Mouse (Mus musculus): Measurements from ENCODE around the gene Mrpl42. TPM values are rescaled to one million over a fixed set of nuclear protein-coding genes. Genes with fewer than 3 reads are reported as not detected.
A peak's percentile ranks its signal among the peaks of the same experiment; 100 is the strongest.

Gene Mrpl42
- total RNA-seq, 2 experiments from 2014 or later = 77.2 to 77.9 TPM

DNA sequence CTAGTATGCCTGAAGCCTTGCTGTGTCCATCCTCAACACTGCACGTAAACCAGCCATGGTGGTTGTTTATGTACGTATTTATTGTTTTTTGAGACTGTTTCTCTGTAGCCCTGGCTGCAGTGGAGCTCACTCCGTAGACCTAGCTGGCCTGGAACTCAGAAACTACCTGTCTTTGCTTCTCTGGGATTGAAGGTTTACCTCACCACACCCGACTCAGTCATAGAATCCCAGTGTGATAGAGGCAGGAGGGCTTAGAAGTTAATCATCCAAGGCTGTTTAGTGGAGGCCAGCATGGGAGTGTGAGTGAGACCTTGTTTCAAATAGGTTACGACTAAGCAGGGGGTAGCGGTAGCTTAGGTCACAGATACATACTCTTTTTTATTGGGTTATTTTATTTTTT, 15.9 kb upstream of the Mrpl42 start:
- DNase-seq (ENCODE audit: extremely low spot score in 1 of 2, low spot score in 1 of 2) = no peak

DNA sequence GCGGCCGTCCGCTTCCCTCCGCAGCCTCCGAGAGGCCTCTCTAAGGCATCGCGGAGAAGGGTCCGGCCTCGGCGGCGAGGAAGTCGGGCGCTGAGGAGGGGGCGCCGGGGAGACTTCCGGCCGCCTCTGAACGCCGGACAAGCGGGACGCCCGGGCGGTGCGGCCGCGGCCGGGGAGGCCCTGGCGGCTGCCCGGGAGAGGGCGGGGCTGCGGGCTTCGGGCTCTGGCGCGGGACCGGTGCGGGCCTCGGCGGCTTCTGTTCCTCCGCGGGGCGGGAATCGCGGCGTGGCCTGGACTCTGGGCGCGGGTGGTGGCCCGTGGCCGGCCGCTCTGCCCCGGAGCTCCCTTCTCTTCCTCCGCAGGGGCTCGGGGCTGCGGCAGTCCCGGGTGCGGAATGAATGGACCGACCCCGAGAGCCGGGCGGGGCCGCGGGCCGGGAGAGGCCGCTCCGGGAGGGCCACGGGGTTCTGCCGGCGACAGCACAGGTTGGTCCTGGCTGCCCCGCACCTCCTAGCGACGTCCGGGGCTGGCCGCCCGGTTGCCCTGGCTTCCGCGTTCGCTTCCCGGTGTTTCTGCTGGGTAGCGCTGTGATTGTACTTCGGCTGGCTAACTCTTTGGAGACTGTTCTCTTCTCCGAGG, 13.7 kb upstream of the Mrpl42 start:
- DNase-seq (ENCODE audit: extremely low spot score in 1 of 2, low spot score in 1 of 2) = peak in 1 of 2 experiments; percentile 16

DNA sequence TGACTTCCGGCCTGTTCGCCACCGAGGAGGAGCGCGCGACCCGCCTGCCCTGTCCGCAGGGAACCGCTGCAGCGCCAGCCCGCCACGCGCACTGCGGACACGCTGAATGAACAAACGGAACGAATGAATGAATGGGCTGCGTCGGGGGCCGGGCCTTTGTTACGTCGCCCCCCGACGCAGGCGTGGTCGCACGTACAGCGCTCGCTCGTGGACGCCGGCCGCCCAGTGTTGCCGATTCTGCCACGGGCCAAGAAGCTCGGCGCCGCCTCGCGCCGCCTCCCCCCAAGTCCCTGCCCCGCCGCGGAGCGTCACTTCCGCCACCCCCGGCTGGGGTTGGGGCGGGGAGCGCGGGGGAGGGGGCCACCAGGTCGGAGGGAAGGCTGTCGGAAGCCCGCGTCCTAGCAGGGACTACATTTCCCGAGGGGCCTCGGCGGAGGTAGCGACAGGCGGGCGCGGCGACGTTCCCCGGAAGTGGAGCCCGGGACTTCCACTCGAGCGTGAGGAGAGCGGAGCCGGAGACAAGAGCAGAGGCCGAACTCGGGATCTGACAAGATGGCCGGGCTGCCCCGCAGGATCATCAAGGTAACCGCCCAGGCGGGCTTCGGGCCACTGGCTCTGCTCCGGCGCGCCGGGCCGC, 13.0 kb upstream of the Mrpl42 start, which contains the start of gene Ube2n:
TSS of gene Ube2n (plus strand) at position 490 of the 637 bp plus-strand sequence.
- DNase-seq (ENCODE audit: extremely low spot score in 1 of 2, low spot score in 1 of 2) = peak; percentile 90 to 94

DNA sequence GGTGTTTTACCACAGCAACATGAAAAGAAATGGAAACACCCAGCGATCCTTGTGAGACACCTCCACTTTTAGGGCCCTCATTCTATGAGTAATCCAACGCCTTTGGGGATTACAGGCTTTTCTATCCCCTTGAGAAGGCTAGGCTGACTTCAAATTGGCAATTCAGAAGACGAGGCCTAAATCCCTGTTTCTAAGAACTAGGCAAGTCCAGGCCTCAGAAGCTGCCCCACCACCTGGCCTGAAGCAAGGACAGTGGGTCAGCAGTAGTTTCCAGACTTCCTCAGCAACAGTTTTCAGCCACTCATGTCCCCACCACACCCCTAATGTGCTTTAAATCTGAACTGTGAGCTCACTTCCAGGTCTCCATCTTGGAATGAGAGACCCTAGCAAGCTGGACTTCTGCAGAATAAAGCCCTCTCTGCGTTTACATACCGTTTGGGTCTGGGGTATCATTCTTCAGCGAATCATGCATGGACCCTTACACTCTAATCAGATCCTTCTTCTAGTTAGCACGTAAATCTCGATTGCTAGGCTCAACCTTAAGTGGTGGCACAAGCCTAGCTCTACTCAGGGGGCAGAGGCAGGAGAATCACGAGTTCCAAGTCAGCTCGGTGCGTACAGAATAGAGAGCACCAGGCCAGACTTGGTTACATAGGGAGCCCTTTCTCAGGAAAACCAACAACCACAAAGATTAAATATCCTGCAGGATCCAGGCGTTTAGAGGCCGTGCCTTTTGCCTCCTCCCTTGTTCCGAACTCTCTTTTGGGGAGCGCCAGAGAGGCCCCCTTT, 12.2 kb upstream of the Mrpl42 start:
- no peak for DNase-seq (ENCODE audit: extremely low spot score in 1 of 2, low spot score in 1 of 2)

DNA sequence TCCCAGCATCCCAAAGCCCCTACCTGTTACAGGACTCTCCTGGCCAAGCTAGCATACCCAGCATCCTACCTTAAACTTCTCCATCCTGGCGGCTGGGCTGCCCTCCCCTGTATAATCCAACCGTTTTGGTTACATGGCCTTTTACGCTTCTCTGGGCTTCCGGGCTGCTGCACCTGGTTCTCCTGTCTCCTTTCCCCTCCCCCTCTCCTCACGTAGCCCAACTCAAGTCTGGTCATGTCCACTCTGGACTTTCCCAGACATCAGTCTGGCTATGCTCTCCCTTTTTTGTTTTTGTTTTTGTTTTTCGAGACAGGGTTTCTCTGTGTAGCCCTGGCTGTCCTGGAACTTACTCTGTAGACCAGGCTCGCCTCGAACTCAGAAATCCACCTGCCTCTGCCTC, 10.9 kb upstream of the Mrpl42 start:
- no peak for DNase-seq (ENCODE audit: extremely low spot score in 1 of 2, low spot score in 1 of 2)

DNA sequence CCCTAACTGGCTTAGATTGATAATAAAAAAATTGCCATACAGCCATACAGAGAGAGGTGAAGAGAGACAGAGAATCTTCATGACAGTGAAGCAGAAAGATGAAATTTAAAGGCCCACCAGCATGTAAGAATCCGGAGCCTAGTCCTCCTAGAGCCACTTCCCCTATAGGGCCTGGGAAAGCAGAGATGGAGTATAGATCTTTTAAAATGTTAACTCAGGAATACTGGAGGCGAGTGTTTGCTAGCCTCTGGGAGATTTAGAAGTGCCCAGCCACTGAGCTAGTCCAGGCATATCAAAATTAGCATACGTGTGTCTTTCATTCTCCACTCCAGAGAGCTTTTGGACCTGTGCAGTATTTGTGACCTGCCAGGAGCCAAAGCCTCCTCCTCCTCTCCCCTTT, 7.5 kb upstream of the Mrpl42 start:
- no peak for DNase-seq (ENCODE audit: extremely low spot score in 1 of 2, low spot score in 1 of 2)

- no peak for DNase-seq (ENCODE audit: extremely low spot score in 1 of 2, low spot score in 1 of 2)
These were observed 7.1 kb upstream of the Mrpl42 start for GRCm38 (mm10) chr10:95508793-95509192.

DNA sequence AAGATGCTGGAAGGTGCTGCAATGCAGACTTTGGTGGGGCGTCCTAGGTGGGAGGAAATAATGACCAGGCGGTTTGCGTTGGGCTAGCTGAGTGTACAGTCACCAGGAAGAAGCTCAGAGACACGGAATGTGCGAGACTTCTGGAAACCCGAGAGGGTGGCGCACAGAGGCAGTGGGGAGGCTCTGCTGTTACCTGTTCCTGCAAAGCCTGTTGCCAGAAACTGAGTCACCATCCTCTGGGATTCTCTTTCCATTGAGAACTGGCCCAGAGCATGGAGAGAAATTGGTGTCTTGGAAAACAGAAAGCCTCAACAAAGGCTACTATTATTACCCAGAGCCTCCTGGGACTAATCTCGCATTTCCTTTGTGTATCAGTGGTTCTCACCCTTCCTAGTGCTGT, 6.4 kb upstream of the Mrpl42 start:
- DNase-seq (ENCODE audit: extremely low spot score in 1 of 2, low spot score in 1 of 2) = no peak

GRCm38 (mm10) chr10:95504341-95504740, 2.6 kb upstream of the Mrpl42 start:
- no peak for DNase-seq (ENCODE audit: extremely low spot score in 1 of 2, low spot score in 1 of 2)

DNA sequence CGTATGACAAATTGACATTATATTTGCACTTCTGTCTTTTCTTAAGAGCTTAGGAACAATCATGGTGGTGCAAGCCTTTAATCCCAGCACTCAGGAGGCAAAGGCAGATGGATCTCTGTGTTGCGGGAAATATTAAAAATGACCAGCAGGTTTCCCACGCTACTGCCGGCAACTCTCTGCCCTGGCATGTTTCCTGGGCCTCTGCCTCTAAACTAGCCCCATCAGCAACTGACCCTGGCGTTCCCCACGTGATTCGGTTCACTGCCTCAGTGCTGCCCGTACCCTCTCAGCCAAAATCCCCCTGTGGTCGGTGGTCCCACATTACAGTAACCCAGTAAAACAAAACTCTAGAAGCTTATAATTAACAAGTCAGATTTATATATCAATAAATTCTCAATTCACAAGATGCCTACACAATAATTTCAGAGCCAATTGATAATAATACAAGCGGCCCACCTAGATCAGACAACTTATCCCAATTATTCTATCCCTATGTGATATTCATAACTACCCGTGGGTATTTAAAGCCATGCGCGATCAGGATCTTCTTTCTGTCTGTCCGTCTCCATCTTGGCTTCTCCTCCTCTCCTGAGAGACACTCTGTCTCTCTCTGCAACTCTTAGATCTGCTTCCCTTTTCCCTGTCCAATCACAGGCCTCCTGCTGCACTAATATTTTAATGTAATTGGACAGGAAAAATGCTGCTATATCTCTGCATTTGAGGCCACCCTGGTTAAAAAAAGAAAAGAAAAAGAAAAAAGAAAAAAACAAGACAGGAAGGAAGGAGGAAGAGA, 1.9 kb upstream of the Mrpl42 start:
- DNase-seq (ENCODE audit: extremely low spot score in 1 of 2, low spot score in 1 of 2) = no peak

GRCm38 (mm10) chr10:95501033-95501432, 707 bp downstream of the Mrpl42 start:
- no peak for DNase-seq (ENCODE audit: extremely low spot score in 1 of 2, low spot score in 1 of 2)

- no peak for DNase-seq (ENCODE audit: extremely low spot score in 1 of 2, low spot score in 1 of 2)
These were observed 7.5 kb downstream of the Mrpl42 start for GRCm38 (mm10) chr10:95494268-95494667.

GRCm38 (mm10) chr10:95489653-95490052, 12.1 kb downstream of the Mrpl42 start:
- peak in 1 of 2 experiments; percentile 28 for DNase-seq (ENCODE audit: extremely low spot score in 1 of 2, low spot score in 1 of 2)

DNA sequence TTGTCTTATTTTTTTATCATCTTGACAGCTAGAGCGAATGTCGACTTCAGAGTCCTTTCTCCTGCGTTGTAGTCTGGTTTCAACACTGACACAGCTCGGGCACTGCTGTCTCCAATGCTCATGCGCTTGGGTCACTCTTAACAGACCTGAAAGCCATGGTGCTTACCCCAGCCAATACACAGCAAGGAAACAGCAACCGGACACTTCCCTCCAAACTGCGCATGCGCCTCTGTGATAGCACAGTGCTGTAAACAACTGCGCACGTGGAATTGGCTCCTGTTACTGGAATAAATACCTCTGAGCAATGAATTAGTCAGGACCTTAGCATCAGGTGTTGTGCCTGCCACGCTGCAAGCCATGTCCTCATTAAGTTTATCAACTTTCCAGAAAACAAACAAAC, 24.2 kb downstream of the Mrpl42 start:
- DNase-seq (ENCODE audit: extremely low spot score in 1 of 2, low spot score in 1 of 2) = no peak

- DNase-seq (ENCODE audit: extremely low spot score in 1 of 2, low spot score in 1 of 2) = peak; percentile 76 to 96
These were observed 25.8 kb downstream of the Mrpl42 start for GRCm38 (mm10) chr10:95475923-95476322.

DNA sequence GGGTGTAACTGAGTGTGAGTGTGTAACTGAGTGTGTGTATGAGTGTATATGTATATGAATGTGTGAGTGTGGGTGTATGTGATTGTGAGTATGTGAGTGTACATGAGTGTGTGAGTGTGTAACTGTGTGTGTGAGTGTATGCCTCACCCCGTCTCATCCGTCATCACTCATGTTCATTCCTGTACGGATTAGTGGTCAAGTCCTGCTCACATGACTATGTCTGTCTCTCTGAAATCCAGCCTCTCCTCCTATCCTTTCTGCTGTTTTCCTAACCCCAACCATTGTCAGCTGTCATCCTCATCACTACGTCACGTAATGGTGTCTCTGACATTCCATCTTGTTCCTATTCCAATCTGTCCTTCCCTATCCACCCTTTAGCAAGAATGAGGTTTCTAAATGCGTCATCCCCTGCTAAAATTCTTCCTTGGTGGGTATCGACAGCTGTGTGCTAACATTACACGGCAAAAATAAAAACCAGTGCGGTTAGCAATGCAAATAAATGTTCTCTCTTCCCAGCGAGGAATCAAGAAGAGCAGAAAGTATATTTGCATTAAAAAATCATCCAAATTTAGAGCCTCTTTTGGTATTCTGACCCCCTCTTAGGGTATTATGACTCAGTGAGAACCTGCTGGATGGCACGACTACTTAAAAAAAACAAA, 29.7 kb downstream of the Mrpl42 start:
- no peak for DNase-seq (ENCODE audit: extremely low spot score in 1 of 2, low spot score in 1 of 2)

DNA sequence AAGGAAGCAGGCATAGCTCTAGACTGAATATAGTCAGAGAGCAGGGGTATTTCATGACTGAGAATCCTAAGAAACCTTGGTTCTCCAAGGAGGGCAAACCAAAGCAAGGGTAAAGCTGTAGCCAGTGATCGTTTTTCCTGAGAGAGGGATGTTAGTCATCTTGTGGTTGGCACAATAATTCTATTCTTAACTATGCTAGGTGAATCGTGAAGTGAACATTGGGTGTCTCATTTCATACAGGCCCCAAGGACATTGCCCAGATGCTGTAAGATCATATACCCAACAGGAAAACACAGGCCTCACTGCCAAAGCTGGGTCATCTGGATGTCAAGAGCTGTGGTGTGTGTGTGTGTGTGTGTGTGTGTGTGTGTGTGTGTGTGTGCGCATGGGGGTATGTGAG, 30.6 kb downstream of the Mrpl42 start:
- no peak for DNase-seq (ENCODE audit: extremely low spot score in 1 of 2, low spot score in 1 of 2)

DNA sequence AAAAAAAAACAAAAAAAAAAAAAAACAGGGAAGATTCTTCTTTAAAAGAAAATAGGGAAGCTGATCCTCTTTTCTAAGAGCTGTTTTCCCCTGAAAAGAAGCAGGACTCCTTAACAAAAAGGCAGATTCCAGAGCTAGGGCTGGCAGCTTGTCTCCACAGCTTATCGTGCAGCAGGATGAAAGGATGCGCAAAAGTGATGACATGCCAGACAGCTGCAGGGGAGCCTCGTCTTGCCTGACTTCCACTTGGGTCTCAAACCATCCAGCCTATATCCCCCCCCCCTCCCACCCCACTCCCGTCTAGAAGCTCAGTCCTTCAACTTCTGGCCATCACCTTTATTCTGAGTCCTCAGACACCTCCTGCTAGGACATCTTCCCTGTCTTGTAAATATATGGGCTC, 32.8 kb downstream of the Mrpl42 start:
- no peak for DNase-seq (ENCODE audit: extremely low spot score in 1 of 2, low spot score in 1 of 2)

DNA sequence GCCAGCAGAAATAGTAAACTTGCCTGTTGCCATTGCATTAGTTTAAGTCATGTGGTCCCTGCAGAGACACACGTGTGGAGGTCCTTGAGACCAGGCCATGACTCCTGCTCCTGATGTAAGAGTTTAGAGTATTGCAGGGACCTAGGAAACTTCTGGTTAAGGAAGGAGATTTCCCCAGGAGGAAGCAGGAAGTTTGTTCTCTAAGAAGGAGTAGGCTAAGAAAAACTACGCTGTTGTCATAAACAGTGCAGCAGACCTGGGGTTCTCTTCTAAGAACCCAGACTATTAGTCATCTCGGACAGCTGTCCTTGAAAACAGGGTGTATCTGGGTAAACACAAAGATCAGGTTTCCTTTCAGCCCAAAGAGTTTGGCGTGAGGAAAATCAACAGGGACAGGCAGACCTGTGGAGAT, 36.2 kb downstream of the Mrpl42 start:
- no peak for DNase-seq (ENCODE audit: extremely low spot score in 1 of 2, low spot score in 1 of 2)

DNA sequence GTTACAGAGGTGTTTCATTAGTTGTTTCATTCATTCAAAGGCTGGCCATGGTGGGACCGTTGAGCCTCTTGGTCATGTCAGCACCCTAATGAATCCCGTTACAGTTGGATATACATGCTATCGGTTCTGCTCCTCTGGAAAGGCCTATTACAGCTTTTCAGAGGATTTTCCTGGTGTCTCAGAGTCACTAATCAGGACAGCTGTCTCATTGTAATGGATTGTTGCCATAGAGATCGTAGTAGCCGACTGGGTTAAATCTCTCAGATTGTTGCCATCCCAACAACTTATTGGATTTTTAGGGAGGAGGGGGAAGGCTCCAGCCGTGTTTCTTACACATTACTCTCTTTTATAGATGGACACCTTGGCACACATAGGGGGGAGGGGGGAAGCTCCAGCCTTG, 37.2 kb downstream of the Mrpl42 start:
- no peak for DNase-seq (ENCODE audit: extremely low spot score in 1 of 2, low spot score in 1 of 2)
